Mouse (Mus musculus) adrenal gland, postnatal 25 days (tissue): ENCODE data around the gene P2ry6. TPM values are rescaled to one million over a fixed set of nuclear protein-coding genes. Genes with fewer than 3 reads are reported as not detected.

Experiments used
- DNase-seq: peaks from one replicate; pipeline ENCODE4 v3.0.0; 2021; ENCODE audit warnings: mixed read lengths
- long read RNA-seq: library from polyadenylated mRNA; stranded (forward); transcript quantifications from one replicate; pipeline ENCODE4 v2.0.0, GENCODE M21; 2021
- total RNA-seq: library from RNA; stranded (reverse); gene quantifications from 2 replicates; pipeline ENCODE4 v1.2.3, GENCODE M21; 2021

Gene P2ry6
- total RNA-seq: 5.8 and 9.5 TPM in 2 replicates
- long read RNA-seq, partial matches to known transcripts: 1 of 6 reads
- long read RNA-seq, other reads (novel, unspliced or antisense): 3 of 6 reads

DNA sequence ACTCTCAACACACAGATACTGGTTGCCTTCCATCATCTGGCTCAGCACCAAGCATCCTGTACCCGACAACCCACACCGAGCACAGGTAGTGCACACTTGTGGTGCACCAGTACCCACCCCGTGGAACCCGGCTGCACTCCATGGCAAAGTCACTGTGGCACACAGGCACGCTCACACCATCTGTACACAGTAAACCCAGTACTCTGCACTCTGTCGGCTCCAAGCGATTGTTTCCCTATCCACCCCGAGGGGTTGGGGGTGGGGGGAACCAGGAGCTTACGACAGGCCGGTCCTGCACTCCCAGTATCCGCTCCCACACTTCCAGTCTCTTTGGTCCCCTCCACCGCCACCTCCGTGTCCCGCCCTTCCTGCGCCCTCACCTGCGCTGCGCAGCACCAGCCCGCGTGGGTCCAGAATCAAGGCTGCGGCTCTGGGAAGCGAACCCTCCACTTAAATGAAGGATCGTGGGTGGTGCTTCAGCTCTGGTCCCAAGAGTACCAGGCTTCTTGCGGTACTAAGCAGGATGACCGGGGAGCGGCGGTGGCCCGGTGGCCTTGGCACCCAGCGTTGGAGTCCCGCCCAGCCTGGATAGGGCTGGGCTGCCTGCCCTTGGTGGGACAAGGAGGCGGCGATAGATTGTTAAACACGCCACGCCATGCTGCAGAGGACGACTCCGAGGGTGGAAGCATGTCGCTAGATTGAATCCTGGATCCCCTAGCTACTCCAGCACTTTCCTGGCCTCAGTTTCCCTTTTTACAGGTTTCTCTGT lies at the start of gene P2ry6:
TSS of gene P2ry6 (minus strand) at position 515 of the 769 bp plus-strand sequence.
- DNase-seq: peak; percentile 83

DNA sequence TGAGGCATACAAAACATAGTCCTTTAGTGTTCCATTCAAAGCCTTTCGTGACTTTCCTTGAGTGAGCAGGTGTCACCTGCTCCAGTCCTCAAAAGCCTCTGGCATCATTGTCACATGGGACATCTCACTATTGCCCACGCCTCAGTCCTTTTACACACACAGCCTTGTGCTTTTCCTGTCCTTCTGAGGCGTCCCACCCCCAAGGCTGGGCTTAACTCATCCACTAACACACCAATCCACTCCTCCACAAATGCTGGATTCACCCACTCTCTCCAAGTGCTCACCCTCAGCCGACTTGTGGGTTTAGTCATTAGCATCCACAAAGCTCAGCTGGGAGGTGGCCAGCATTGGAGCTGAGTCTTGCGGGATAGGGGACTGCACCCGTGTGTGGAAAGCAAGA lies 43.0 kb upstream of the P2ry6 start:
- DNase-seq: no peak

- DNase-seq: no peak
Measured at GRCm38 (mm10) chr7:101017021-101017461, 42.6 kb upstream of the P2ry6 start.

DNA sequence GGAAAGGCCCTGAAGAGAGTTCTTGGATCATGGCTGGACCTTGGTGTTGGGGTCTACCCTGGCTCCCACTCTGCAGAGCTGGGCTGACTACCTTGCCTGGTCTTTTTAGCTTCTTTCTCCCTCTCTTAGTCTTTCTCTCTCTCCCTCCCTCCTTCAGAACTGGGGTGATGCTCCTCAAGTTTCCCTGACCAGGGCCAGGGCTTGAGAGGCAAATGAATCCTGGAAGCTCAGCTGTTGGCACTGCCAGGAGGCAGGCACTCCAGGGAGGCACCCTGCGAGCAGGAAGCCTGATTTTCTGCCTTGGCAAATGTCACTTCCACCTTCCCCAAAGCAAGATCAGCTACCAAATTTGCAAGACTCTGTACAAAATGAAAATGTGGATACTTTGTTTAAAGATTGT lies 40.5 kb upstream of the P2ry6 start:
- DNase-seq: no peak

GRCm38 (mm10) chr7:101014041-101014440 lies 39.6 kb upstream of the P2ry6 start:
- DNase-seq: no peak

DNA sequence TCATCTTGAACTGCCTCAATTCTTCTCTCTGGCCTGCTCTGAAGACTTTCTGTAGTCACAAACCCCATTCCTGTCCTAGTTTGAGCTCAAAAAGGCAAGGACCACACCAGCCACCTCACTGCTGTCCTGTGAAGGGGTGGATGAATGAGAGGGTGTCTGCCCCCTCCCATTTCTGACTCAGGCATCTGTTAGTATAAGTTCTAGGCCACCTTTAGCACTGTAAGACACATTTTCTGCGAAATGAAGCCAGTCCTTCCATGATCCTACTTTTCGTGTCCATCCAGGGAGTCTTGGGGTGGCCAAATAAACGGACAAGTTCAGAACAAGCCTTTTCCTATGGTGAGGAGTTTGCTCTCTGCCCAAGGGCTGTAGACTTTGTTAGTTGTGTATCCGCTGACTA lies 38.1 kb upstream of the P2ry6 start, which contains the start of gene P2ry2:
TSS of gene P2ry2 (minus strand) at position 326 of the 400 bp plus-strand sequence.
- DNase-seq: no peak

GRCm38 (mm10) chr7:101011681-101012367 lies 37.4 kb upstream of the P2ry6 start:
- peak; percentile 75 for DNase-seq

GRCm38 (mm10) chr7:101010741-101011140 lies 36.3 kb upstream of the P2ry6 start:
- no peak for DNase-seq

GRCm38 (mm10) chr7:101006201-101006600 lies 31.8 kb upstream of the P2ry6 start:
- no peak for DNase-seq

DNA sequence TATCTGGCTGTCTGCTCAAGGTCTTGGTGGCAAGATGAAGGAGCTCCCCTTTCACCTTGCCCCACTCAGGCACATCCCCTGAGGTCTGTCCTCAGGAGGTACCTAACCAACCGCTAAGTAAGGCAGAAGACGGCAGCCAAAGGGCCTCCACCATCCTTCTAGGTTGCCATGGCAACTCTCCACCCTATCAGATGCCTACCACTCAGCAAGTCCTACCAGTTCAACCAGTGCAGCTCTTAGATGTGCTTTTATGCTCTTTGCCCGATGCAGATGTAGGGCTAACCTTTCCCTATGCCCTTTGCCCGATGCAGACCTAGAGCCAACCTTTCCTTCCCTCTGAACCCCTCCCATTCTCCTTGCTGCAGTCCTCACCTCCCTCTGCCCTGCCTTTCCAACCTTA lies 30.7 kb upstream of the P2ry6 start:
- DNase-seq: no peak

- no peak for DNase-seq
Measured at GRCm38 (mm10) chr7:101003442-101004326, 29.2 kb upstream of the P2ry6 start.

DNA sequence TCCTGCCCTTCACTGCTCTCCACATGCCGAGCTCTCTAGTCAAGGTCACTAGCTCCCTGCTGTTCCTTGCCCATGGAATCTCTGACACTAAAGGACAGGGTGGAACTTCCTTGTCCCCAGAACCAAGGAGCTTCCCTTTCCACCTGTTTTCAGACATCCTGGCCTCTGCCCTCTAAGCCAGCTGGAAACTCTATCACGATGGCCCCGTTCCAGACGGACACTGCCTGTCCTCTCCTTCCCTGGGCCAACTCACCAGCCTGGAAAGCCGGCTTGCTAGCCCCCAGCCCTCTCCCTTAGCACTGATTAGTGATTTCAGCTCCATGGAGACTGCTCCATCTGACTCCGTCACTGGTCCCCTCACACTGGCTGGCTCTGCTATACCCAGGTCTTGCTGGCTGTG lies 27.8 kb upstream of the P2ry6 start:
- no peak for DNase-seq

- no peak for DNase-seq
Measured at GRCm38 (mm10) chr7:100999623-101000022, 25.2 kb upstream of the P2ry6 start.

DNA sequence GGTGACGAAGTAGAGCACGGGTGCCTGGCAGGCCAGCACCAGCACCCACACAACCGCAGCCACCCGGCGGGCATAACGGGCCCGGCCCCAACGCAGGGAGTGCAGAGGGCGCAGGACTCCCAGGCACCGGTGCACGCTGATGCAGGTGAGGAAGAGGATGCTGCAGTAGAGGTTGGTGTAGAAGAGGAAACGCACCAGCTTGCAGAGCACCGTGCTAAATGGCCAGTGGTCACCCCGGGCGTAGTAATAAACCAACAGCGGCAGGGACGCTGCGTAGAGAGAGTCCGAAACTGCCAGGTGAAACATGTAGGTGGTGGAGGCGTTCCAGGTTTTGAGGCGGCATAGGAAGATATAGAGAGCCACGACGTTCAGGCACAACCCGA lies 24.1 kb upstream of the P2ry6 start:
- DNase-seq: no peak

GRCm38 (mm10) chr7:100997951-100998577 lies 23.6 kb upstream of the P2ry6 start:
- DNase-seq: no peak

GRCm38 (mm10) chr7:100997215-100997614 lies 22.8 kb upstream of the P2ry6 start:
- no peak for DNase-seq

- DNase-seq: no peak
Measured at GRCm38 (mm10) chr7:100995951-100996350, 21.5 kb upstream of the P2ry6 start.

DNA sequence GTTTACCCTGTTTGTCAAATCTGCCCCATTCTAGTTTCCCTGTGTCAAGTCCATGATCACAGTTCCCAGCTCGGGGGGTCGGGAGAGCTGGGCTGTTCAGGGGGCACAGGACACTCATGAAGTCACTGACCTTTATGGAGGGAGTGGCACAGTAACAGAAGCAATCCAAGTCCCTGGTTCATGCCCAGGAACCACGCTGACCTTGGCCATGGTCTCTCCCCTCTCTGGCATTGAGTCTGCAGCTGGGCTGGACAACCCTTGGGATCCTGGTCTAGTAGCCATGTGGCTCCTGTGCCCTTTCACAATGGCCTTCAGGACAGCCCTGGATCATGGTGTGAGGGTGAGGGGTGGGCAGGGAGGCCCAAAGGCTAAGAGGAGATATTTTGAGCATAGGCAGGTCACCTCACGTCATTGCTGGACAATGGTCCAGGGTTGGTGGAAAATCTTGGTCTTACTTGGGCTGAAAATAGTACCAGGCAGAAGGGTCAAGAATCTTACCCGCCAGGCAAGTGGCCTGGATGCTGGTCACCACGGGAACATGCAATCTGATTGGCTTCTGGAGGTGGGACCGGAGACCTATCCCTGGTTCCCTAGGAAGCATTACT lies 20.9 kb upstream of the P2ry6 start:
- DNase-seq: peak; percentile 59

DNA sequence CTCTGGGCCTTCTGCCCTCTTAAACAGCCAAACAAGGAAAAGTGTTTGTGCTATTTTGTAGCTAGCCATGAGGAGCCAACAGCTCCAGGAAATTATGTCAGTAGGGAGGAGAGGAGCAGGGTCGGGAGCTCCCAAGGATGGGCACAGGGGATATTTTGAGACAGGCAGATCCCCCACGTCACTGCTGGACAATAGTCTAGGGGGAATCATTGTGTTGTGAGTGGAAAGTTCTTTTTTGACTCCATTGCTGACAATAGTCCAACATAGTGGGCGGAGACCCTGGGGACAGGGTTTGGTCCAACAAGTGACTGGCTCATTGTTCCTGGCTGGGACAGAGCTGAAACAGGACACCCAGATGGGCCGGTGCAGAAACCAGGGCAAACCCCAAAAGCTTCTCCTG lies 18.7 kb upstream of the P2ry6 start:
- no peak for DNase-seq

DNA sequence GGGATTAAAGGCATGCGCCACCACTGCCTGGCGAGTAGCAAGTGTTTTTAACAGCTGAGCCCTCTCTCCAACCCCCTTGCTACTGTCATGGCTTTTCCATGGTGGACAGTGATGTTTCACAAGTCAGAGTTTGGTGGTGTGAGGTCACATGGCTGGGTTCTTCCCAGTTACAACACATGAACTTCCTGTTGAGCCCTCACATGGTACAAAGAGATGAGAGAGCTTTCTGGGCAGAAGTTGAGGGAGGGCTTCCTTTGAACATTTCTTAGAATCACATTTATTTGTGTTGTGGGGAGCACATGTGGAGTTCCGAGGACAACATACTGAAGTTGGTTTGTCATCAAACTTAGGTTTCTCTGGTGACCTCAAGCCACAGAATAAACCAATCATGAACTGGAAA lies 17.5 kb upstream of the P2ry6 start:
- DNase-seq: no peak

- peak; percentile 28 for DNase-seq
Measured at GRCm38 (mm10) chr7:100990636-100991311, 16.3 kb upstream of the P2ry6 start.
